Mouse (Mus musculus): Measurements from ENCODE around the gene Vav3. TPM values are rescaled to one million over a fixed set of nuclear protein-coding genes. Genes with fewer than 3 reads are reported as not detected.
A peak's percentile ranks its signal among the peaks of the same experiment; 100 is the strongest.

The Vav3 gene
- polyA plus RNA-seq, 1 experiment from 2014 or later = 7.0 TPM

DNA sequence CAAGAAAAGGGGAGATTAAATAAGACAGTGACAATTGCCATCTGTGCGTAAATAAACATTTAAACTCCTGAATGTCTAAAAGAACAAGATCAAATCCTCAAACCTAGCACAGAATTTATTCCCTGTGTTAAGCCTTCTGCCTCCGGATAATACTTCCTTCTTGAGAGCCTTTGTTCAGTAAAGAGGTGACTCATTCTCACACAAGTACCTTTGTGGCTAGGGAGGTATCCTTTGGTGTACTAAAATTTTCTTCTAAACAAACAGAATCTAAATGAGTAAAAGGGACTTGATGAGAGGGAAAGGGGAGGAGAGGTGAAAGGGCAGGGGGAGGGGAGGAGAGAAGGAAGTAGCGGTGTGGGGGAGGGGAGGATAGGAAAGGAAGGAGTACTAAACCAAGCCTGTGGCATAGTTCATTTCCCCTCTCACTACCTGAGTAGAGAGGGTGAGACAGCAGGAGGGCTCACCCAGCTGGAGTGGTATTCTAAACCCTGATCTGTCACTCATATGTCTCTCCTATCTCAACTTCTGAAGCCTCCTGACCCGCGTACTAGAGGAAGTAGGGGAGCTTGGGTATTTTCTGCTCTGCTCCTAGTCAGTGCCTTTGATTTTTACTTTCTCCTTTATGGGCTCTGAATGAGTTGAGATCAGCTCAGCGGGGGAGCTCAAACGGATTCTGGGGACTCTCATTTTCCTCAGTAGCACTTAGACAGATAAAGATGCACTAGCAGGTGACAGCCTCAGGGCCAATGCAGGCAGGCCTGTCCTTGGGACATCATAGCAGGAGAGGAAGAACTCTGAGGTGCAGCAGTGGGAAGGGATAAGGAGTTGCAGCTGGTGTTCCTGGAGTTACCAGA, 16.8 kb upstream of the Vav3 start:
- no peaks in the 10 kb centered on the region for H3K36me3 ChIP-seq
- H3K4me1 ChIP-seq = no peaks in the 10 kb centered on the region
- H3K9me3 ChIP-seq (replicated peaks) = no peaks in the 10 kb centered on the region
- H3K27ac ChIP-seq = no peak overlapping the region
- H3K27me3 ChIP-seq (replicated peaks) = no peaks in the 10 kb centered on the region
- no peak overlapping the region for H3K4me2 ChIP-seq
- no peak overlapping the region for H3K9ac ChIP-seq
- H3K4me3 ChIP-seq = no peak overlapping the region
- 34% methylated on average over 7 of the region's 7 CpGs for WGBS (ENCODE audit: insufficient replicate concordance)
- ATAC-seq = 0 out of 2 replicates have a peak, but pooled peaks have one; percentile 37

DNA sequence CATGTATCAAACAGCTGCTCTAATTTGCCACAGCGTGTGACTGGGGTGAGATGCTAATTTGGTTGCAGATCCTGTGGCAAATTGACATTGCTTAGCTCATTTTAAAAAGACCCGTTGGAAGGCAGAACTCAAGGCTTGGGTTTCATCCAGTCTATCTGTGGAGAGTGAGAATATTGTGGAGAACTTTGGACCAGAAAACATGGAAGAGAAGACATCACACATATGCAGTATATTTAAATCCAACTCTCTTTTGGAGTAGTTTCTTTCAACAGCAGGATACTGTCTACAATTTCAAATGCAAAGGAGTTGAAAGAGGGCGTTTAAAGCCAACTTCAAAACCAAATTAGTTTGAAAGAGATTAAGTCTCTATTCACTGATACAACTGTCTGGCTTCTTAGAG, 13.3 kb upstream of the Vav3 start:
- H3K9ac ChIP-seq = no peak overlapping the region
- H3K4me3 ChIP-seq = no peak overlapping the region
- no peak for ATAC-seq
- WGBS (ENCODE audit: insufficient replicate concordance) = 56% methylated on average over 3 of the region's 3 CpGs
- H3K4me2 ChIP-seq = no peak overlapping the region
- no peak overlapping the region for H3K27ac ChIP-seq
- no peaks in the 10 kb centered on the region for H3K27me3 ChIP-seq (replicated peaks)
- H3K4me1 ChIP-seq = no peaks in the 10 kb centered on the region
- H3K9me3 ChIP-seq (replicated peaks) = no peaks in the 10 kb centered on the region; the same call in 1 of the 2 replicates
- no peaks in the 10 kb centered on the region for H3K36me3 ChIP-seq

DNA sequence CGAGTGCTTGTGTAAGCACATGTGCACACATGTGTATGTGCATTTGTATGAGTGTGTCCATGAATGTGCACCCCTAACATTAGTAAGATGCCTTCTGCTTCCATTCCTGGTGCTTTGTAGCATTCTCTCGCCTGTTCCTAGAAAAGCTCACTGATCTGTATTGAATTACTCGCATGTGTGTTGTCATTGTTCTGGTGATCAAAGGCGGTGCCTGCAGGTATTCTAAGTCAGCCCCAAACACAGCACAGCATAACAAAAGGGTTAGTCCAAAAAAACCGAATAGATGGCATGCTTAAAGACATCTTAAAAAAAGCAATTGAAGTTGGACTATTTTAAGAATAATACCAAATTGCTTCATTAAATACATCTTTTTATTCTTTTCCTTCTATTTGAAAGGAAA, 7.7 kb upstream of the Vav3 start:
- Histone ChIP-seq H3K27me3 (replicated peaks) (no peaks in the 10 kb centered on the region), H3K27ac (no peak overlapping the region), H3K9ac (no peak overlapping the region), H3K4me2 (no peak overlapping the region), H3K36me3 (no peaks in the 10 kb centered on the region), H3K9me3 (replicated peaks) (no peaks in the 10 kb centered on the region; the same call in 1 of the 2 replicates), H3K4me1 (no peaks in the 10 kb centered on the region), H3K4me3 (no peak overlapping the region)
- 56% methylated on average over 5 of the region's 5 CpGs for WGBS (ENCODE audit: insufficient replicate concordance)
- ATAC-seq = no peak

DNA sequence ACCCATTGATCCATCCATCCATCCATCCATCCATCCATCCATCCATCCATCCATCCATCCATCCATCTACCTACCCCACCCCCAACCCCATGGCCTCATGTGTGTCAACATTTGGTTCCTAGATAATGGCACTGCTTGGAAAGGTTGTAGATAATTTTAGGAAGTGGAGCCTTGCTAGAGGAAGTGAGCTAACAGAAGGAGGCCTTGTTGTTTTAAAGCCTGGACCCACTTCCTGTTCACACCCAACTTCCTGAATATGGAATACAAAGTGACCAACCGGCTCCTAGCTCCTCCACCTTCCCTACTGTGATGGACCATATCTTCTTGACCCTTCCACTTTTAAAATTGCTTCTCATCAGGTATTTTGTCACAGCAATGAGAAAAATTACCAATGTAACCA, 5.0 kb upstream of the Vav3 start:
- Histone ChIP-seq H3K36me3 (no peaks in the 10 kb centered on the region), H3K9me3 (replicated peaks) (no peaks in the 10 kb centered on the region), H3K9ac (no peak overlapping the region), H3K4me1 (peaks cover 9% of the 10 kb centered on the region; the same call in 1 of the 2 replicates), H3K27me3 (replicated peaks) (peaks cover 14% of the 10 kb centered on the region), H3K4me3 (no peak overlapping the region), H3K4me2 (no peak overlapping the region), H3K27ac (no peak overlapping the region)
- no peak for ATAC-seq
- 42% methylated on average over 1 of the region's 1 CpGs for WGBS (ENCODE audit: insufficient replicate concordance)

DNA sequence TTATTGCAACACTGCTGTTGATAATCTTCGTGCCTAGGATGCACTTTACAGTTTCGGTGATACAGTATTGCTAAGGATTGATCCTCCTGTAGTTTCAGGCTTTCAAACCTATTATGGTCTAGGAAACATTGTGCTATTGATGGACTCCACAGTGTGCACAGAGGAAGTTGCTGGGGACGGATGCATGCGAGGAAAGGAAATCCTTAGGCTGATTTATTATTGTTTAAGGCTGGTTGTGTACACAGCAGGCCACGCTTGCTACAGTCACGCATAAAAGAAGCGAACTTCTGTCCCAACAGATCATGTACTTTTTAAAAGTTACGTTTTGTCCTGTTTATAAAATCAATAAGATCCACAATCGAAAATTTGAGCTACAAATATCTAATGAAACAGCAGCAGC, 1.2 kb upstream of the Vav3 start:
- peaks cover 23% of the 10 kb centered on the region for H3K4me1 ChIP-seq
- no peak overlapping the region for H3K9ac ChIP-seq
- no peak overlapping the region for H3K4me3 ChIP-seq
- no peaks in the 10 kb centered on the region for H3K9me3 ChIP-seq (replicated peaks)
- ATAC-seq = no peak
- H3K4me2 ChIP-seq = peak overlapping the region; percentile 90
- WGBS (ENCODE audit: insufficient replicate concordance) = 48% methylated on average over 9 of the region's 9 CpGs
- H3K36me3 ChIP-seq = no peaks in the 10 kb centered on the region
- H3K27ac ChIP-seq = no peak overlapping the region
- peaks cover 36% of the 10 kb centered on the region for H3K27me3 ChIP-seq (replicated peaks)

DNA sequence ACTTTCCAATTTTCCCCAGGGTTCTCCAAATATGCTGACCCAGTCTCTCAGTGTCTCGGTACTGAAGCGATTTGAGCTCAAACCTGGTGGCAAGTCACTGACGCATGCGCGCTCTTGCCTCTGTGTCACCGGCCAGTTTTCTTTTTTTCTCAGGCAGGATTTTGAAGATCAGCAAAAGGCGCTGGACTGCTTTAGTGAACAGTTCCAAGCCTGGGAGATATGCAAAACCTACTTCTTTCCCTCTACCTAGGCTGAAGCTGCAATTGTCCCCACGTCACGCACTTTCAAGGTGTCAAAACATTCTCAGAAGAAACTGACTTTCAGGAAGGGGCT, 546 bp upstream of the Vav3 start:
- no peaks in the 10 kb centered on the region for H3K9me3 ChIP-seq (replicated peaks)
- peak overlapping the region; percentile 90 for H3K4me2 ChIP-seq
- H3K4me1 ChIP-seq = peaks cover 23% of the 10 kb centered on the region
- no peaks in the 10 kb centered on the region for H3K36me3 ChIP-seq
- 0 out of 2 replicates have a peak overlapping the region, but pooled peaks have one; percentile 70 for H3K27ac ChIP-seq
- H3K4me3 ChIP-seq = peak overlapping the region; percentile 64
- WGBS (ENCODE audit: insufficient replicate concordance) = 0% methylated on average over 9 of the region's 9 CpGs
- H3K9ac ChIP-seq = peak overlapping the region; percentile 62; the same call in 1 of the 2 replicates
- peaks cover 36% of the 10 kb centered on the region for H3K27me3 ChIP-seq (replicated peaks)
- ATAC-seq = no peak

DNA sequence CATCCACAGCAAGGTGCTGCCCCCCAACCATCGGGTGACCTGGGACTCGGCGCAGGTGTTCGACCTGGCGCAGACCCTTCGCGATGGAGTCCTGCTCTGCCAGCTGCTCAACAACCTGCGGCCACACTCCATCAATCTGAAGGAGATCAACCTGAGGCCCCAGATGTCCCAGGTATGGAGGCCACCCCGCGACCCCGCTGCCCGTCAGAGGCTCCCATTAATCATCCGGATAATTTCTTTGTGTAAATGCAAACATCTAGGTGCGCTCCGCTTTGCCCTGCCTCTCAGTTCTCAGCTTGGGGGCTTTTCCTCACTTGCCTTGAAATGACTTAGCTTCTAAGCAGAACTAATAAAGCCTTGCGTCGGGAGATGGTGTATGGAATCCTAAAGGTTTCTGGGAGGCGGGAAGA, 623 bp downstream of the Vav3 start:
- Histone ChIP-seq H3K9ac (peak overlapping the region; percentile 62), H3K36me3 (no peaks in the 10 kb centered on the region), H3K27ac (peak overlapping the region; percentile 70), H3K4me1 (peaks cover 23% of the 10 kb centered on the region), H3K9me3 (replicated peaks) (no peaks in the 10 kb centered on the region), H3K27me3 (replicated peaks) (peaks cover 36% of the 10 kb centered on the region), H3K4me3 (peak overlapping the region; percentile 64), H3K4me2 (peak overlapping the region; percentile 90)
- no peak; the same call in 1 of the 2 replicates for ATAC-seq
- WGBS (ENCODE audit: insufficient replicate concordance) = under 1% methylated on average over 18 of the region's 18 CpGs

DNA sequence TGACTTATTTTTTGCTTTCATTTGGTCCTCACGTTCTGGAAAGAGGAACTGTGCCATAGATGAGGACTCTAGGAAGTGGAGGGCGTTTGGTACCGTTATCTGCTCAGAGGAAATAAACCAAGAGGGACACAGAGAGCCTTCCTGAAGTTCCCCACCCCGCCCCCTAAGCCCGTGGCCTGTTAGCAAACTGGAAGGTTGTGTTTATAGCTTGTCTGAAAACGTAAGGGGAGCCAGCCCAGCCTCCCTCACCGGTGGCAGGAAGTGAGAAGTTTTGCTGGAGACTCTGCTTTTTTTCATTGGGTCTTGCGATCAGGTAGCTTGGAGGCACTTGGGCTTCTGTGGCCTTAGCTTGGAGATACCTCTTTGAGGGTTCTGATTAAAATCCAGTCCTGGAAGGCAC, 1.2 kb downstream of the Vav3 start:
- Histone ChIP-seq H3K4me2 (peak overlapping the region; percentile 90), H3K27me3 (replicated peaks) (peaks cover 36% of the 10 kb centered on the region), H3K9me3 (replicated peaks) (no peaks in the 10 kb centered on the region), H3K27ac (peak overlapping the region; percentile 51; the same call in 1 of the 2 replicates), H3K4me1 (peaks cover 23% of the 10 kb centered on the region), H3K9ac (0 out of 2 replicates have a peak overlapping the region, but pooled peaks have one; percentile 2), H3K36me3 (no peaks in the 10 kb centered on the region), H3K4me3 (peak overlapping the region; percentile 64)
- peak; percentile 30; the same call in 1 of the 2 replicates for ATAC-seq
- 0% methylated on average over 8 of the region's 8 CpGs for WGBS (ENCODE audit: insufficient replicate concordance)

DNA sequence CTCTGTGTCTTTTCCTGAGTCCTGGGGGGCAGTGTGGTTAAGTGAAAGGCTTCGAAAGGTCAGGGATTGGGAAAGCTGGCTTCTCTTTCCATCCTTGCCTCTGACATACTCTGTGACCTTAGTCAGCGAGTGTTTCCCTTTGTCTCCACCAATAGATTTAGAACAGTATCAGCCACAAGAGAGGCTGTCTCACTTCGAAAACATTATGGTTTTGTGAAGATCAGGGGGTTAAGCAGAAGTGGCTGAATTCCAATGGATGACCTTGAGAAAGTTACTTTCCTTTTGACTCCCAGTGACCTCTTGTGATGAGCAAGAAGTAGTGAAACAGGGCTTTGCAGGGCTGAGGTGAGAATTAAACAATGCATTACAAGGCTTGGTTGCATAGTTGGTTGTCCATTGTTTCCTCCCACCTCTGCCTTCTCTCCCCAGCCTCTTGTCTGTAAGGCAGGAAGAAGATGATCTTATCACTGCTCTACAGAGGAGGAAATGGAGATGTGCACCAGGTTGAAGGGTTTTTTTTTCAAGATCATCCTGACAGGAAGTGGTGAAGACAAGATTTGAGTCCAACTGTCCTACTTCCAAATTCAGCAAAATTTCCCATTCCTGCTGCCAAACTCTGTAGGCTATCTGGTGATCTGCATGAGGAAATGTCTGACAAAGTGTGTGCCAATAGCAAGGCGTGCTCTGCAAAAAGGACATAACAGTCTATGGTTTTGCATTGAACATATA, 11.7 kb downstream of the Vav3 start:
- no peak overlapping the region for H3K4me2 ChIP-seq

DNA sequence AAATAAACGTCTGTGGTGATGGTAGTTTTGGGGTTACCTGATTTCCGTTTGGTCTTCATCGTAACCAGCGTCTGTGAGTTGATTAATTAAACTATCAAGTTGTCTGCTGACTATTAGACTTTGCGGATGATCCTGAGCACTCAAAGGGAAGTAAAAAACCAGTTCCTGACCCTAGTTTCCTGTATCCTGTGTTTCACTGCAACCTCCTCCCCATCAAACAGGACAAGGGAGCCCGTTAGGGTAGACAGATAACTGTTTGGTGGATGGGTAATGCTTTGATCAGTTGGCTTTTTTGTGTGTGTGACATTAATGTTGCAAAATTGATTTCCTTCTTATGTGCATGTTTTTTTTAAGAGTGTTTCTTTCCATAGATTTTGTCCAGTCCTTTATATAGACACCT, 12.2 kb downstream of the Vav3 start:
- WGBS (ENCODE audit: insufficient replicate concordance) = 27% methylated on average over 6 of the region's 6 CpGs

More for the DNA sequence above, 11.7 kb downstream of the Vav3 start:
- H3K9ac ChIP-seq = no peak overlapping the region
- H3K27me3 ChIP-seq (replicated peaks) = no peaks in the 10 kb centered on the region
- no peaks in the 10 kb centered on the region for H3K9me3 ChIP-seq (replicated peaks)
- H3K4me1 ChIP-seq = peaks cover 13% of the 10 kb centered on the region; the same call in 1 of the 2 replicates
- no peak overlapping the region for H3K27ac ChIP-seq
- WGBS (ENCODE audit: insufficient replicate concordance) = 38% methylated on average over 4 of the region's 4 CpGs
- no peaks in the 10 kb centered on the region for H3K36me3 ChIP-seq
- no peak overlapping the region for H3K4me3 ChIP-seq
- no peak for ATAC-seq

DNA sequence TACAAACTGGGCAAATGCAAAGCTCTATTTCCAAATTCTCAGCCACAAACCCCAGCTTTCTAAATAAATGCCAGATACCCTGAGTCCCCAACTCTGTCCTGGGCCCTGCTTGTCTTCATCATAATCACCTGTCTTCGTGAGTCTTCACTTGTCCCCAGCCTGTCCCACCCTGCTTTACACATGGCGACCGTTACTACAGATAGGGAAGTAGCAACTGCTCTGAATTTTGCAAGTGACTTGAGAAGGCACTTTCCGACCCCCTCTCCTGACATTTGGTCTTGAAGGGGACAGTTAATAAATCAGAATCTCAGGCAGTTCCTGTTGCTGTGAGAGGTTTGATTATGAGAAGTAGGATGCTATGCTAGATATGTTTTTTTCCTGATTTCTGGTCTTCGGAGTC, 13.4 kb downstream of the Vav3 start:
- H3K4me2 ChIP-seq = no peak overlapping the region
- no peaks in the 10 kb centered on the region for H3K27me3 ChIP-seq (replicated peaks)
- H3K27ac ChIP-seq = no peak overlapping the region
- H3K4me3 ChIP-seq = no peak overlapping the region
- H3K4me1 ChIP-seq = peaks cover 16% of the 10 kb centered on the region; the same call in 1 of the 2 replicates
- H3K36me3 ChIP-seq = no peaks in the 10 kb centered on the region
- no peaks in the 10 kb centered on the region for H3K9me3 ChIP-seq (replicated peaks)
- no peak overlapping the region for H3K9ac ChIP-seq
- no peak for ATAC-seq
- 39% methylated on average over 5 of the region's 5 CpGs for WGBS (ENCODE audit: insufficient replicate concordance)

More for the DNA sequence above, 12.2 kb downstream of the Vav3 start:
- Histone ChIP-seq H3K9ac (no peak overlapping the region), H3K4me2 (no peak overlapping the region), H3K9me3 (replicated peaks) (no peaks in the 10 kb centered on the region), H3K4me1 (peaks cover 16% of the 10 kb centered on the region; the same call in 1 of the 2 replicates), H3K36me3 (no peaks in the 10 kb centered on the region), H3K27me3 (replicated peaks) (no peaks in the 10 kb centered on the region), H3K4me3 (no peak overlapping the region), H3K27ac (no peak overlapping the region)
- no peak for ATAC-seq

DNA sequence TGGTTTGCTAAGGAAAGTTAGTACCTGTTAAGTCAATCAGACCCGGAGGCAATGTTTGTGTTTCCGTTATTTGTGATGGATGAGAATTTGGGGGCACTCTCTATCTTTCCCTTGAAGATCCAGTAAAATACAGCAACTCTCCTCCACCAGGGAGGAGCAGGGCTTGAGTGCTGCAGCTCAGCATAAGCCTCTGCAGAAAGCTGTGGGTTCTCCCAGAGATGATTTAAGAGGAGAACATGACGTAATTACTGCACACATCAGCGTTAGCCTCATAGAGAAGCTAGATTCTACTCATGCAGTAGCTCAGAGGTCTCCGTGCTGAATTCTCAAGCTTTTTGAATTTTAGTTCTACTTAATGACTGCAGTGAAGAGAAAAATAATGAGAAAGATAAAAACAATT, 14.7 kb downstream of the Vav3 start:
- whole genome bisulfite sequencing (ENCODE audit: insufficient replicate concordance) = 62% methylated on average over 5 of the region's 5 CpGs
- peaks cover 16% of the 10 kb centered on the region; the same call in 1 of the 2 replicates for H3K4me1 ChIP-seq
- H3K9ac ChIP-seq = no peak overlapping the region
- H3K36me3 ChIP-seq = no peaks in the 10 kb centered on the region
- H3K4me3 ChIP-seq = no peak overlapping the region
- no peaks in the 10 kb centered on the region for H3K9me3 ChIP-seq (replicated peaks)
- no peak overlapping the region for H3K27ac ChIP-seq
- no peaks in the 10 kb centered on the region for H3K27me3 ChIP-seq (replicated peaks)
- H3K4me2 ChIP-seq = no peak overlapping the region
- no peak for ATAC-seq

All from liver, embryonic 12.5 days (tissue).